Mouse (Mus musculus): Measurements from ENCODE around the gene Gm5591.
"Not testable (repeated sequence)": the region's sequence is repeated elsewhere in the genome, so short reads cannot be mapped to it uniquely, and the experiment has no call there.

The Gm5591 gene

DNA sequence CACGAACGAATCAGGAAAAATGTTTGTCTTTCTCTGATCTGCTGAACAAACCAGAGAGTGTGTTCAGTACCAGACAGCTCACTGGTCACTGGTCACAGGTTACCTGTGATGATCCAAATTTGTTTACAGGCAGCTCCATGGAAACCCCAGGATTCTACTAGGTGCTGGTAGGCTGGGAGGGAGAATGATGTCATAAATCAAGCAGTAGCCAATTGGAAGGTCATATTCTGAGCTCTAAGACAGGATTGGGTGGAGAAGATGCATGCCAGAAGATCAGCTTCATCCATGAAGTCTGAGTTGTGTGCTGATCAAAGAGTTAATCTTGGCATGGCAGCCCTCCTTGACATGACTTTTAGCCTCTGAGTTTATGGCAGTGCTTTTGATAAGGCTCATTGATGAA, at the start of gene Gm5591:
Gene Gm5591 (minus strand): TSS at position 101 of the 400 bp plus-strand sequence.
- not testable (repeated sequence) for DNase-seq (ENCODE audit: low read depth, low spot score)

DNA sequence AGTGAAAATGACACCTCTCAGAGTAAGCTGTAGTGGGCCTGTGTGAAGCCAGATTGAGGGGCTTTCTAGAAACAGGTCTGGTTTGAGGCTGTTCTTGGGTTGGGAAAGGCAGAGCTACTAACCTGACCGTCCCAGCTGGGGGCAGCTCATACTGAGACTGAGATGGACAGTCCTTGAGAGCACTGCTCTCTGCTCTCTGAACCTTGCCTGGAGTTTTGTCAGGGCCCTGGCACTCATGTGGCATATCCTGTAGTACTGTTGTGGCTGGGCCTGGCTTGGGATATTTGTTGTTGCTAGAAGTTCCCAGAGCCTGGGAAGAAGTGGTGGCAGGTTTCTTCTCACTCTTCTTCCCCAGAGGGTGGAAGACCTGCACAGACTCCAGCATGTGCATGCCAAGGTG, 39.5 kb downstream of the Gm5591 start:
- DNase-seq (ENCODE audit: low read depth, low spot score) = not testable (repeated sequence)

Measured in retina, postnatal 7 days (tissue).